Mouse (Mus musculus) liver, embryonic 15.5 days (tissue): ENCODE measurements around the gene Ikzf5. TPM values are rescaled to one million over a fixed set of nuclear protein-coding genes. Genes with fewer than 3 reads are reported as not detected.
"Not testable (repeated sequence)": the region's sequence is repeated elsewhere in the genome, so short reads cannot be mapped to it uniquely, and the experiment has no call there.

Experiments used
- ATAC-seq: fragments of 200-750 bp; cut with Nextera tagmentation; 2 replicates; pipeline ENCODE4 v1.8.0; 2017; ENCODE audit warnings: moderate number of reproducible peaks, mild to moderate bottlenecking, moderate library complexity; ENCODE audit not compliant: insufficient read depth
- H3K27ac ChIP-seq: fragments of 300-500 bp; sonication (generic); replicated peaks from 2 replicates; pipeline ENCODE4 v1.5.1; 2015; ENCODE audit warnings: mild to moderate bottlenecking, inconsistent platforms
- H3K27me3 ChIP-seq: fragments of 300-500 bp; sonication (generic); 2 replicates; pipeline ENCODE4 v1.6.1; 2015; ENCODE audit warnings: mild to moderate bottlenecking, inconsistent platforms
- H3K36me3 ChIP-seq: fragments of 300-500 bp; sonication (generic); replicated peaks from 2 replicates; pipeline ENCODE4 v1.6.1; 2015; ENCODE audit warnings: moderate library complexity, mild to moderate bottlenecking, inconsistent platforms
- H3K4me1 ChIP-seq: fragments of 300-500 bp; sonication (generic); replicated peaks from 2 replicates; pipeline ENCODE4 v1.6.1; 2015; ENCODE audit warnings: inconsistent platforms
- H3K4me2 ChIP-seq: fragments of 300-500 bp; sonication (generic); 2 replicates; pipeline ENCODE4 v1.6.1; 2015; ENCODE audit warnings: moderate library complexity, mild to moderate bottlenecking, inconsistent platforms
- H3K4me3 ChIP-seq: fragments of 300-500 bp; sonication (generic); replicated peaks from 2 replicates; pipeline ENCODE4 v1.5.1; 2015; ENCODE audit warnings: mild to moderate bottlenecking, inconsistent platforms
- H3K9ac ChIP-seq: fragments of 300-500 bp; sonication (generic); 2 replicates; pipeline ENCODE4 v1.6.1; 2015; ENCODE audit warnings: moderate library complexity, mild to moderate bottlenecking, inconsistent platforms
- H3K9me3 ChIP-seq: fragments of 300-500 bp; sonication (generic); replicated peaks from 2 replicates; pipeline ENCODE4 v1.6.1; 2016; ENCODE audit warnings: inconsistent platforms
- WGBS: fragments of 180-500 bp; shearing (Covaris S2); methylation state at CpG from one replicate; pipeline ENCODE4 v1.1.7; 2015; ENCODE audit warnings: mixed read lengths; ENCODE audit not compliant: insufficient replicate concordance; 5-methylcytosine and 5-hydroxymethylcytosine counted together
- polyA plus RNA-seq: library from polyadenylated mRNA; unstranded; fragments of >200 nt; fragmentation: Nextera tagmentation; extraction: Ambion mirVana; gene quantifications from 2 replicates; pipeline ENCODE4 v1.2.1, GENCODE M21; 2015

The Ikzf5 gene
- 9.3 and 11.5 TPM in 2 replicates for polyA plus RNA-seq

GRCm38 (mm10) chr7:131410416-131411058 lies at the start of gene Ikzf5, which contains the start of gene Acadsb:
Gene Ikzf5, minus strand, starts transcription at chr7:131410521.
Gene Acadsb, plus strand, starts transcription at chr7:131410601.
- H3K9me3 ChIP-seq = no peaks in the 10 kb centered on the region
- peak within 1 kb of the TSS; percentile 97 for H3K4me2 ChIP-seq
- H3K27ac ChIP-seq = peak within 1 kb of the TSS; percentile 86
- H3K9ac ChIP-seq = peak within 1 kb of the TSS; percentile 98
- ATAC-seq = peak; percentile 100
- WGBS = 0% methylated on average over 42 of the region's 42 CpGs
- peak within 1 kb of the TSS; percentile 97 for H3K4me3 ChIP-seq
- peaks cover 6% of the 10 kb centered on the region; the same call in 1 of the 2 replicates for H3K36me3 ChIP-seq
- H3K4me1 ChIP-seq = peaks cover 27% of the 10 kb centered on the region
- H3K27me3 ChIP-seq = no peaks in the 10 kb centered on the region

- Histone ChIP-seq H3K36me3 (no peaks in the 10 kb centered on the region), H3K4me2 (no peak overlapping the region), H3K4me3 (no peak overlapping the region), H3K27ac (no peak overlapping the region), H3K9ac (no peak overlapping the region), H3K27me3 (no peaks in the 10 kb centered on the region), H3K9me3 (no peaks in the 10 kb centered on the region), H3K4me1 (no peaks in the 10 kb centered on the region)
- WGBS = 62% methylated on average over 5 of the region's 5 CpGs
- no peak for ATAC-seq
These were observed 46.4 kb upstream of the Ikzf5 start for GRCm38 (mm10) chr7:131456714-131457113.

GRCm38 (mm10) chr7:131437051-131437450 lies 26.7 kb upstream of the Ikzf5 start:
- Histone ChIP-seq H3K9me3 (no peaks in the 10 kb centered on the region), H3K9ac (no peak overlapping the region), H3K27ac (no peak overlapping the region), H3K27me3 (no peaks in the 10 kb centered on the region), H3K4me3 (no peak overlapping the region), H3K36me3 (no peaks in the 10 kb centered on the region), H3K4me1 (no peaks in the 10 kb centered on the region), H3K4me2 (no peak overlapping the region)
- 42% methylated on average over 3 of the region's 3 CpGs for WGBS
- no peak for ATAC-seq

GRCm38 (mm10) chr7:131434276-131434675 lies 24.0 kb upstream of the Ikzf5 start:
- H3K27me3 ChIP-seq = no peaks in the 10 kb centered on the region
- H3K36me3 ChIP-seq = peaks cover 8% of the 10 kb centered on the region
- 54% methylated on average over 1 of the region's 1 CpGs for WGBS
- no peaks in the 10 kb centered on the region for H3K4me1 ChIP-seq
- no peak overlapping the region for H3K27ac ChIP-seq
- no peak overlapping the region for H3K4me3 ChIP-seq
- no peak for ATAC-seq
- H3K4me2 ChIP-seq = no peak overlapping the region
- H3K9ac ChIP-seq = no peak overlapping the region
- H3K9me3 ChIP-seq = no peaks in the 10 kb centered on the region

GRCm38 (mm10) chr7:131432244-131432643 lies 21.9 kb upstream of the Ikzf5 start:
- no peak for ATAC-seq
- Histone ChIP-seq H3K9me3 (no peaks in the 10 kb centered on the region), H3K27ac (no peak overlapping the region), H3K9ac (no peak overlapping the region), H3K4me2 (no peak overlapping the region), H3K27me3 (no peaks in the 10 kb centered on the region), H3K4me1 (no peaks in the 10 kb centered on the region), H3K36me3 (peaks cover 12% of the 10 kb centered on the region), H3K4me3 (no peak overlapping the region)
- 32% methylated on average over 1 of the region's 1 CpGs for WGBS

- 73% methylated on average over 5 of the region's 5 CpGs for WGBS
- H3K4me2 ChIP-seq = no peak overlapping the region
- no peak overlapping the region for H3K4me3 ChIP-seq
- H3K36me3 ChIP-seq = peaks cover 12% of the 10 kb centered on the region
- no peaks in the 10 kb centered on the region for H3K9me3 ChIP-seq
- H3K27ac ChIP-seq = no peak overlapping the region
- H3K27me3 ChIP-seq = no peaks in the 10 kb centered on the region
- peaks cover 16% of the 10 kb centered on the region for H3K4me1 ChIP-seq
- ATAC-seq = no peak
- no peak overlapping the region for H3K9ac ChIP-seq
These were observed 17.0 kb upstream of the Ikzf5 start for GRCm38 (mm10) chr7:131427331-131427730.

GRCm38 (mm10) chr7:131424912-131425311 lies 14.6 kb upstream of the Ikzf5 start:
- H3K27me3 ChIP-seq = no peaks in the 10 kb centered on the region
- peak; percentile 99 for ATAC-seq
- peaks cover 5% of the 10 kb centered on the region; the same call in 1 of the 2 replicates for H3K36me3 ChIP-seq
- WGBS = 18% methylated on average over 2 of the region's 2 CpGs
- H3K9me3 ChIP-seq = no peaks in the 10 kb centered on the region
- H3K4me2 ChIP-seq = peak overlapping the region; percentile 54
- H3K4me3 ChIP-seq = no peak overlapping the region
- H3K27ac ChIP-seq = peak overlapping the region; percentile 78
- peaks cover 16% of the 10 kb centered on the region for H3K4me1 ChIP-seq
- H3K9ac ChIP-seq = no peak overlapping the region

GRCm38 (mm10) chr7:131417605-131418004 lies 7.3 kb upstream of the Ikzf5 start:
- Histone ChIP-seq H3K27me3 (no peaks in the 10 kb centered on the region), H3K36me3 (no peaks in the 10 kb centered on the region)
- no peak for ATAC-seq

GRCm38 (mm10) chr7:131416742-131417141 lies 6.4 kb upstream of the Ikzf5 start:
- not testable (repeated sequence) for H3K27me3 ChIP-seq, H3K27ac ChIP-seq, H3K4me1 ChIP-seq, H3K36me3 ChIP-seq, H3K9ac ChIP-seq, H3K4me3 ChIP-seq, ATAC-seq, H3K9me3 ChIP-seq, H3K4me2 ChIP-seq

More at GRCm38 (mm10) chr7:131417605-131418004, 7.3 kb upstream of the Ikzf5 start:
- H3K4me3 ChIP-seq = no peak overlapping the region
- H3K4me2 ChIP-seq = no peak overlapping the region
- H3K27ac ChIP-seq = no peak overlapping the region
- H3K4me1 ChIP-seq = no peaks in the 10 kb centered on the region
- no peaks in the 10 kb centered on the region for H3K9me3 ChIP-seq
- H3K9ac ChIP-seq = no peak overlapping the region

GRCm38 (mm10) chr7:131411941-131412270 lies 1.6 kb upstream of the Ikzf5 start:
- 54% methylated on average over 2 of the region's 2 CpGs for WGBS
- Histone ChIP-seq H3K36me3 (peaks cover 5% of the 10 kb centered on the region; the same call in 1 of the 2 replicates), H3K27ac (no peak overlapping the region), H3K4me1 (peaks cover 27% of the 10 kb centered on the region), H3K9ac (no peak overlapping the region), H3K27me3 (no peaks in the 10 kb centered on the region), H3K4me2 (no peak overlapping the region), H3K4me3 (no peak overlapping the region), H3K9me3 (no peaks in the 10 kb centered on the region)
- no peak for ATAC-seq

GRCm38 (mm10) chr7:131411221-131411940 lies 1.1 kb upstream of the Ikzf5 start:
- Histone ChIP-seq H3K4me1 (peaks cover 27% of the 10 kb centered on the region), H3K27me3 (no peaks in the 10 kb centered on the region), H3K9ac (peak overlapping the region; percentile 83; the same call in 1 of the 2 replicates), H3K36me3 (peaks cover 6% of the 10 kb centered on the region; the same call in 1 of the 2 replicates), H3K4me3 (peak overlapping the region; percentile 97), H3K27ac (no peak overlapping the region), H3K4me2 (peak overlapping the region; percentile 97), H3K9me3 (no peaks in the 10 kb centered on the region)
- no peak for ATAC-seq
- WGBS = 37% methylated on average over 10 of the region's 10 CpGs
